Mouse (Mus musculus): ENCODE data around the gene Cdipt.

The Cdipt gene

GRCm38 (mm10) chr7:126975950-126976866 is 494 bp downstream of the Cdipt start, which contains the start of gene Cdiptos:
TSS of gene Cdiptos (minus strand) at chr7:126976098.
- DNase-seq: peak; percentile 94 to 95

- DNase-seq: no peak
These were observed 1.3 kb downstream of the Cdipt start for GRCm38 (mm10) chr7:126976878-126977459.

- DNase-seq: no peak
These were observed 3.1 kb downstream of the Cdipt start for GRCm38 (mm10) chr7:126978841-126979240.

- DNase-seq: no peak
These were observed 5.9 kb downstream of the Cdipt start for GRCm38 (mm10) chr7:126981601-126982000.

GRCm38 (mm10) chr7:126982054-126982453 is 6.3 kb downstream of the Cdipt start:
- DNase-seq: no peak

- no peak for DNase-seq
These were observed 7.4 kb downstream of the Cdipt start for GRCm38 (mm10) chr7:126983113-126983512.

GRCm38 (mm10) chr7:126984667-126985444 is 9.1 kb downstream of the Cdipt start:
- DNase-seq: no peak

GRCm38 (mm10) chr7:126986319-126986718 is 10.6 kb downstream of the Cdipt start:
- DNase-seq: peak; percentile 59

GRCm38 (mm10) chr7:126988816-126989215 is 13.1 kb downstream of the Cdipt start:
- peak in 1 of 2 experiments; percentile 53 for DNase-seq

- DNase-seq: no peak
These were observed 20.7 kb downstream of the Cdipt start for GRCm38 (mm10) chr7:126996449-126996848.

- DNase-seq: peak in 1 of 2 experiments; percentile 38
These were observed 23.9 kb downstream of the Cdipt start for GRCm38 (mm10) chr7:126999568-126999967.

GRCm38 (mm10) chr7:127003620-127004019 is 27.9 kb downstream of the Cdipt start:
- DNase-seq: no peak

- no peak for DNase-seq
These were observed 28.6 kb downstream of the Cdipt start for GRCm38 (mm10) chr7:127004122-127004875.

GRCm38 (mm10) chr7:127007313-127008024 is 31.8 kb downstream of the Cdipt start:
- DNase-seq: no peak

- DNase-seq: no peak
These were observed 32.7 kb downstream of the Cdipt start for GRCm38 (mm10) chr7:127008239-127009019.

GRCm38 (mm10) chr7:127009307-127010085 is 33.8 kb downstream of the Cdipt start:
- no peak for DNase-seq

- DNase-seq: no peak
These were observed 35.3 kb downstream of the Cdipt start for GRCm38 (mm10) chr7:127011051-127011450.

GRCm38 (mm10) chr7:127011717-127012116 is 36.0 kb downstream of the Cdipt start:
- DNase-seq: no peak

- no peak for DNase-seq
These were observed 36.7 kb downstream of the Cdipt start for GRCm38 (mm10) chr7:127012374-127012773.

- no peak for DNase-seq
These were observed 37.1 kb downstream of the Cdipt start for GRCm38 (mm10) chr7:127012845-127013244.

Measured in thymus, postnatal 36 days (tissue).